Mouse (Mus musculus): ENCODE measurements around the gene Vnn3.

The Vnn3 gene

DNA sequence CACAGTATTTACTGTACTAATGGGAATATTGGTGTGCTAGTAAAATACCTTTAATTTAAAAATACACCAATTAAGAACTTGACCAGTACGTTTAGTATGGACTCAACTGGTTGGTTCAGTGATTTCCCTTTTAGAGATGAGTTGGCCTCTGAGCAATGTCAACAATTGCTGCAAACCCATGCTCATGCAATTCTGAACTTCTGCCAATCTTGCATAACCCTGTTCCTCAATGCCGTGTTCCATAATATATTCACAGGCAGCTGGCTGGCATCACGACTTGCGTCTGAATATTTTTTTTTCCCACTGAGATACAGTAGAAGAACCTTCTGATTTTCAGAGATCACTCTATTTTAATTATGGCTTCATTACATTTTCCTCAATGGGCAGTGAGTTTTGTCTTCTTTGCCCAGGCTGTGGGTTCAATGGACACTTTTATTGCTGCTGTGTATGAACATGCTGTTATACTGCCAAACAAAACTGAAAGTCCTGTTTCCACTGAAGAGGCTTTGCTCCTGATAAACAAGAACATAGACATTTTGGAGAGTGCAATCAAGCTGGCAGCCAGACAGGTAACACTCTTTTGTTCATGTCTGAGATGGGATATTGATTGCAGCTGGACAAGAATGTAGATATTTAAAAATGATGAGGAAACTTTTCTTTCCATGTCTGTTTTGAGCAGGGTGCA lies at the start of gene Vnn3:
Vnn3 (plus strand) TSS at position 235 of the 685 bp plus-strand sequence.
- no peak for DNase-seq

DNA sequence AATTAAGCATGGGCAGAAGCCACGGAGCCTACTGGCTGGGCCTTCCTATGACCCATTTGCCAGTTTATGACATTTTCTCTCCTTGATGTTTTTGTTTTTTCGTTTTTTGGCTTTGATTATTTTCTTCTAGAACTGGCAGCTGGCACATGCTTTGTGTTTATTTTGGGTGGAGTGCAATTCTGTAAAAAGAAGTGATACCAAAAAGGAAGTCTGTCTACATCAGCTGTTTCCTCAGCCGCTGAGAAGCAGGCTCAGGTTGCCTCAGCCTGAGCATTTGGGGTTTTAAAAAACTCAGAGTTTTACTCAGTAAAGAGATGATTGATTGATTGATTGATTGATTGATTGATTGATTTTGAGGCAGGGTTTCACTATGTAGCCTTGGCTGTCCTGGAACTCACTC lies 48.4 kb upstream of the Vnn3 start:
- DNase-seq: no peak

DNA sequence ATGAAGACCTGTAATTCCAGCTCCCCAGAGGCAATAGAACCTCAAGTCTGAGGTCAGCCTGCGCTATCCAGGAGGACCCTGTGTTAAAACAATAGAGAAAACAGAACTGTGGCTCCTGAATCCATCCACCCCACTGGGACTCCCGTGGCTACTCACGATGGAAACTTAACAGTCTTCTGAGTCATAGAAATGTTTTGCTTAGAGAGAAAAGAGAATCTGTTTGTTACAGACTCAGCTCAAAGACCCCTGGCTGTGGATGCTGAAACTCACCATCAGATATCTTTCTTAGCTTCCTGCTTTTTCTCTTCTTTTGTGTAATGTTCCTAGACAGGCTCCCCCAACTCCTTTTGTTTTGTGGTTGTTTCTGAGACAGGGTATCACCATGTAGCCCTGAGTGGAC lies 46.6 kb upstream of the Vnn3 start:
- DNase-seq: no peak

DNA sequence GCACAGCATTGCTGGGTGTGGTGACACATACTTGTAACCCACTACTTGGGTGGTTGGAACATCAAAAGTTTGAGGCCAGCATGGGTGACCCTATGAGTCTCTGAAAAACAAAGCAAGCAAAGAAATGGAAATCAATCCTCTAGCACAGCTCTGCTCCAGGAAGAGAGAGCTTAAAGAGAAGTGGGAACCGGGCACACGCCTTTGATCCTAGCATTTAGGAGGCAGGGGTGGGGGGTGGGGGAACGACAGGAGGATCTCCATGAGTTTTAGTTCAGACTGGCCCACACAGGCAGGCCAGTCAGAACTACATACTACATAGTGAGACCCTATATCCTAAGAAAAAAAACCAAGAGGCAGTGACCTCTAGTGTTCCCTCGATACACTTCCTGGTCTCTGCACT lies 45.1 kb upstream of the Vnn3 start:
- DNase-seq: no peak

DNA sequence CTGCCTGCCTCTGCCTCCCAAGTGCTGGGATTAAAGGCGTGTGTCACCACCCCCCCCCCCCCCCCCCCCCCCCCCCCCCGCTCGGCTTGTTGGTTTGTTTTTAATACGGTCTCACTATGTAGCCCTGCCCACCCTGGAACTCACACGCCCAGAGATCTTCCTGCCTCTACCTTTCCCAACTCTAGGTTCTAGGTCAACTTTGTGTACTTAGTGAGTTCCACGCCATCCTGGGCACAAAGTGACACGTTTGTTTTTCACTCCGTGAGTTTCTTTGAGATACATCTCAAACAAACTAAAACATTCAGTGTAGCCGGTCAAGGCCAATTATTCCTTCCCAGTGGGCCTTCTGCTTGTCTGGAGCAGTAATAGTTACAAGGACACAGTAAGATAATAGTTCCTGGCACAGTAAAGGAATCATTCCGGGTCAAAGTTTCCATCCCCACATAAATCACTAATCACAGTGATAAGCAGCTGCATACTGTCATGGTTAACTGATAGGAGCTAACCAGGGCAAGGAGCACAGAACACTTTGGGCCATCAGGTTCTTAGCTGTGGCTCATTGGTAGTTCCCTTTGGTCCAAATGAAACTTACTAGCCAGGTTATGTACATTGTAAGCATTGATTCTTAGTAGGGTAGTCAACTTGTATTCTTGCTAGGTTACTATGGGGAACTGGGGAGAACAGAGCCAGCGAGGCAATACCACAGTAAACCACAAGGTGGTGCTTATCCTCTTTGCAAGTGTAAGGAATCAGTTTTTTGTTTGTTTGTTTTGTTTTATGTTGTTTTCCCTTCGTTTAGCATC lies 39.4 kb upstream of the Vnn3 start:
- peak; percentile 89 for DNase-seq

DNA sequence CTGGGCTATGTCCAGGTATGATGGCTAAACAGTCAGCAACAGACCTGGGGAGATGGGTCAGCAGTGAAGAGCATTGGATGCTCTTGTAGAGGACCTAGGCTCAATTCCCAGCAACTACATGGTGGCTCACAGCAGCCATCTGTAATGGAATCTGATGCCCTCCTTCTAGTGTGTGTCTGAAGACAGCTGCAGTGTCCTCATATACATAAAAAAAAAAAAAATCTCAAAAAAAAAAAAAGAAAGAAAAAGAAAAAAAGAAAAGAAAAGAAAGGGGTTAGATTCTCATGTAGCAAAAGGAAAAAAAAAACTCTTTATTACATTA lies 38.9 kb upstream of the Vnn3 start:
- no peak for DNase-seq

DNA sequence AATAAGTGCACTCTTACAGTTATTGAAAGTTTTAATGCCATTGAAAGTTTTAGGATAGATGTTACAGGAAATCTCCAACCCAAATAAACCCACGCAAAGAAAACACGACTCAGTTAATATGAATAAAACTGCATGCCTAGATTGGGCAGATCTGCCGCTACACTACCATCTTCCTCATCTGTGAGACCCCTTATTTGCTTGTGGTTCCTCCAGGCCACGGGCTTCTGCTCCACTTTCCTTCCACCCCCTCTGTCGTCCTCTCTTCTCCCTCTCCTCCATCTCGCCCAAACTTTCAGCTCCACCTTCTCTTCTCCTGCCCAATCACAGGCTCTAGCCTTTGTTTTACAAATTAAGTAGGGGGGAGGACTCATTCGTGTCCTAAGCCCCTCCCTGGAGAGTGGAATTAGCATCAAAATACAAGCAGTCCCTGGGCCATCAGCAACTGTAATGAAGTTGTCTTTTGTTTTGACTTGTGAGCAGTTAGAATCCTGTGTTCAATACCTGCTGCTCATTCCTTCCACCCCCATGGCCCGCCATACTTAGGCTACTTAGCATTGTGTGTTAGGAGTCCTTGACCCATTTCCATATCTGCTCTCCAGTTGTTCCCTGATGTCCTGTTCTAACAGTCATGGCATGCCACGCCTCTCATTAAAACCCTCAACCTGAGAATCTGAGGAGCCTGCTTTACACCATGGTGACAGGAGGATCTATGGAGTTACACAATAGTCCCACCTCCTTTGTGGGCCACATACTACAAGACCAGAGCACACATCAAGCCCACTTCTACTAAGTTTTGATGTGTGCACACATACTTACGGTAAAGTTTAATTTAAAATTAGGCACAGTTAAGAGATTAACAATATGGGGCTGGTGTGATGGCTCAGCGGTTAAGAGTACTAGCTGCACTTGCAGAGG lies 38.2 kb upstream of the Vnn3 start:
- no peak for DNase-seq

DNA sequence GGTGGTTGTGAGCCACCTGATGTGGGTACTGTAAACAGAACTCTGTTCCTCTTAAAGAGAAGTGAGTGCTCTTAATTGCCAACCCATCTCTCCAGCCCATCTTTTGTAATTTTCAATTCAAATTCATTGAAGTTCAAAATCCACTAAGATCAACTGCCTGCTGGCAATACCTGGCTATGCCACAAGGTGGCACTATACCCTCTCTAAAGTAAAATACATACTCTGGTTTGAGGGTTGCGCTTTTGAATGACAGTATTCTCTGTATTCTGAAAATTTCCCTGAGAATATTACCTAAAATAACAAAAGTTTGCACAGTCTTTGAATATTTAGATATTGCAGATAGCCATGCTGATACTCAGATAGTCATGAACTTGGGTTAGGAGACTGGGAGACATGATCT lies 36.1 kb upstream of the Vnn3 start:
- peak; percentile 95 for DNase-seq

DNA sequence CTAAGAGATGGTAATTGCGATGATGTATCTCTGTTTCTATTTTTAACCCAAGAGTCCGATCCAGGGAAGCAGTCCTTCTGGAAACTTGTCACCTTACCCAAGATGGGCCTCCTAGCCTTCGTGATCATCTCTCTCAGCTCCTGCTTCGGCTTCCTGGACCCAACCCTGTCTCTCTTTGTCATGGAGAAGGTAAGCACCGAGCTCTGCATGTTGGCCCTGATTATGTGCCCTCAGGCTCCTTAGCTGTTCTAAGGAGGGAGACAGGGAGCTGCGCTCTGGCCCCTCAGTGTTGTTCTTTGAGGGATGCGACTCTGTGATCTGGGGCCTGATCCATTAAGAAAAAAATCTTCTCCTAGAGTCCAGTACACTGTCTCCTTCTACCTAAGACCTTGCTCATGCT lies 35.0 kb upstream of the Vnn3 start:
- DNase-seq: no peak

DNA sequence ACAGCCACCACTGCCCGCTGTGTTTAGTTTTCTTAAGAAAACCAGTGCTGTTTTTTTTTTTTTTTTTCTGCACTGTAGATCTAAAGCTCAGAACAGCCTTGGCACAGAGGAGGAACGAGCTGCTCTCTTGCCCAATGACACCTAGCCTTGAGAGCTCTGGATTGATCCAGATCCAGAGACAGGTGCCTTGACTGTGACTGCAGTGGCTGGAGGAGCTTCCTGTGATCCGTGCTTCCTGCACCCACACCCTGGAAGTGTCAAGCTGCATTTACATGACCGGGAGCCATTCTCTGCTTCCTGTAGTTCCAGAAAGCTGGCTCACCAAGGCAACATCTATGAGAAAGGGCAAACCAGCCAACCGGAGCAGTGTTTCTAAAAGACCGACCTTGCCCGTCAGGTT lies 24.7 kb upstream of the Vnn3 start:
- DNase-seq: no peak

DNA sequence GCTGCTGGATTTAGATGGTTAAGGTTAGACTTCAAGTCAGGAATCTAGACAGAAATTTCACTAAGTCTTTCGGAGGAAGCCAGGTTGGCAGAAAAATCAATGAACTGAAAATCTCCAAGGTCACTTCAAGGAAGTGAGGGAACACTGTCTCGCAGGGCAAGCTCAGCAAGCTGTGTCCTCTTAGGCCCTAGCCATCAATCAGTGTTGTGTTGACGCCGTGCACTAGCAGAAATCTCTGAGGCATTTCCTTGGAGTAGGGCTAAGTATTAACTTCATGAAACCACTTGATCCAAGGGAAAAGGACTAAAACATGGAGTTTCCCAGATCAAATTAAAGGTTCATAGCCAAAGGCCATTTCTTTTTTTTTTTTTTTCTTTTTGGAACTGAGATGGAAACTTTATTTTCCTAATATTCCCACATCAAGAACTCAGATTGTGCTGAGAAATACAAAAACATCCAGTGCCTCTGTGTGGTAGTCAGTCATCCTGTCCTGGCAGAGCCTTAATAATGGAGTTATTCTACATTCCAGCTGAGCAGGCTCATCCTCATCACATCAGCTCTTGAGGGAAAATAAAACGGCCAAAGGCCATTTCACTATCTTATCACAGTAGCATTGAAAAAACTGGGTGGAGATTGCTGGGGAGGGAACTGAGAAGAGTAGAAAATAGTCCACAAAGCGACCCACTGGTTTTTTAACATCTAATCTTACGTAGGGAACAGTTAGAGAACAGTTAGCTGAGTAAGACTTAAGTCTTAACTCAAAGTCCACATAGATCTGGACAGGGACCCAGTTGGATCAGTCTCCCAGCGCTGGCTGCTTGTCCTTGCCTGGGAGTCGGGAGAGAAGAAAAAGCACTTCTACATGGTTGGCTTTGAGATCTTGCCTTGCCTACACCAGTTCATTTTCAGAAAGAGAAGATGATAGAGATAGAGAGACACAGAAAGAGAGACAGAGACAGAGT lies 15.0 kb upstream of the Vnn3 start:
- DNase-seq: no peak

DNA sequence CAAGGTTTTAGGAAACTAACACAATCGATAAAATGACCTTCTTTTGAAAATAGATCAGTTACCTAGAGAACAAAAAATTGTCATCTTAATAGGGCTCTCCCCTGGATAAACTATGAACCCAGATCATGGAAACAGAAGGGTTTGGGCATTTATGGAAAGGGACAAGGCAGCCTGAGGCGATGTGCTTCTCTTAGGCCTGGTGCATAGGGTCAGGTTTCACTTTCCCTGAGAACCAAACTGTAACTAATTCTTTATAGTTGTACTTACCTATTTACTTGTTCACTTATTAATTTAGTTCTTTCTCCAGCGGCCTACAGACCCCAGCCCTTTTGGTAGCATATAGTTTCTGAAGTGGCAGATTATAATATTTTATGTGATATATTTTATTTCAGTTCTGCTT lies 14.1 kb upstream of the Vnn3 start:
- no peak for DNase-seq

DNA sequence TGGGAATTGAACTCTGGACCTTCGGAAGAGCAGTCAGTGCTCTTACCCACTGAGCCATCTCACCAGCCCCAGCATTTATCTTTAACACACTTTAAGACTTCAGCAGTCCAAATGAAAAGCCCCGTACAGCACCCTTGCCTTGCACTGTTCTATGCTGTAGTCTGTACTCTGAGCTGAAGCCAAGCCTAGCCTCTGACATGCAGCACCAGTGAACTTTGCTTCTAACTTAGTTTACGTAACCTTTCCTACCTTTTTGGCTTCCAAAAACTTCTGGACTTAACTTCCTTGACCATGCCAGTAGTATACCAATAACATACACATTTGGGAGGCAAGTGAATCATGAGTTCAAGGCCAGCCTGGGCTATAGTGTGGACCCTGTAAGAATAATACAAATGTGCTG lies 12.4 kb upstream of the Vnn3 start:
- DNase-seq: no peak

DNA sequence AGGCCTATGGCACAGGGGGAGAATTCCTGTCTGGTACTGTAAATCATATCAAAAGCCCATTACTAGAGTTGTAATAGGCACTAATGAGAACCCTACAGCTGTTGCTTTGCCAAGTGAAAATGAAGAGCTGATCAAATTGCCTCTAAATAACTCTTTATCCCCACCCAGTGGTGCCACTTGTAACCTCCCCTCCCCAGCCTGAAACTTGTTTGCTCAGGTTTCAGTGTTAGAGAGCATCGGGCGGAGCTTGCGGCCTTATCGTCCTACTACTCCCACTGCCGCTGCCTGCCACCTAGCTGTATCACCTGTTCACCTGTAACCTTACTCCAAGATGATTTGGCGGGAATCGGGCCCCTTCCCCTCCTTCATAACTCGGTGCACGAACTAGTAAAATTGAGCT lies 11.9 kb upstream of the Vnn3 start:
- no peak for DNase-seq

DNA sequence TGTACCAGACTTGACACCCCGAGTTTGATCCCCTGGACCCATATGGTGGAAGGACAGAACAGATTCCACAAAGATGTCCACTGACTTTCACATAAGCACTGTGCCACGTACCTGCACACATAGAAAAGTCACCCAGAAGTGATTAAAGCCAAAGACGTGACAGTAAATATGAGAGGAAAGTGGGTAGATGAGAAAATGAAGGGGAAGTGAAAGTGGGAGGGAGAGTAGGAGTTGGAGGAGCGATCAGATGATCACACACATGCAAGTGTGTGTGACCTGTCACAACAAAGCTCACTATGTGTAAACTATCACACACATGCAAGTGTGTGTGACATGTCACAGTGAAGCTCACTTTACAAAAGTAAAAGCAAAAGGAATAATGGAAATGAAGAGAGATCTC lies 10.8 kb upstream of the Vnn3 start:
- DNase-seq: no peak

DNA sequence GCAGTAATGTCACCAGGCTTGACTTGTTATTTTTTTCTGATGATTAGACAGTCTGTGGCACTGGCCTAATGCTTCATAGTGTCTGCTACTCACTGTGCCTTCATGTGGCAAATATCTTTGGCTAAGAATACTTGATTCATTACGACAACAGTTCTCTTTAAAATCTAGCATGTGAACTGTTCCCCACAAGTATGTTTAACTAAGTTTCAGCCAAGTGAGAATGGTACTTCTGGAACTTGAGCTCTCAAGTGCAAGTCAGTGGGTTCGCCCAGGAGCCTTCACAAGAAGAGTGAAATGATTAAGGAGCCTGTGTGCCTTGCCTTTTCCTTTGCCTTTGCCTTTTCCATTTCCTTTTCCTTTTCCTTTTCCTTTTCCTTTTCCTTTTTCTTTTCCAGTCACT lies 834 bp downstream of the Vnn3 start:
- DNase-seq: no peak

DNA sequence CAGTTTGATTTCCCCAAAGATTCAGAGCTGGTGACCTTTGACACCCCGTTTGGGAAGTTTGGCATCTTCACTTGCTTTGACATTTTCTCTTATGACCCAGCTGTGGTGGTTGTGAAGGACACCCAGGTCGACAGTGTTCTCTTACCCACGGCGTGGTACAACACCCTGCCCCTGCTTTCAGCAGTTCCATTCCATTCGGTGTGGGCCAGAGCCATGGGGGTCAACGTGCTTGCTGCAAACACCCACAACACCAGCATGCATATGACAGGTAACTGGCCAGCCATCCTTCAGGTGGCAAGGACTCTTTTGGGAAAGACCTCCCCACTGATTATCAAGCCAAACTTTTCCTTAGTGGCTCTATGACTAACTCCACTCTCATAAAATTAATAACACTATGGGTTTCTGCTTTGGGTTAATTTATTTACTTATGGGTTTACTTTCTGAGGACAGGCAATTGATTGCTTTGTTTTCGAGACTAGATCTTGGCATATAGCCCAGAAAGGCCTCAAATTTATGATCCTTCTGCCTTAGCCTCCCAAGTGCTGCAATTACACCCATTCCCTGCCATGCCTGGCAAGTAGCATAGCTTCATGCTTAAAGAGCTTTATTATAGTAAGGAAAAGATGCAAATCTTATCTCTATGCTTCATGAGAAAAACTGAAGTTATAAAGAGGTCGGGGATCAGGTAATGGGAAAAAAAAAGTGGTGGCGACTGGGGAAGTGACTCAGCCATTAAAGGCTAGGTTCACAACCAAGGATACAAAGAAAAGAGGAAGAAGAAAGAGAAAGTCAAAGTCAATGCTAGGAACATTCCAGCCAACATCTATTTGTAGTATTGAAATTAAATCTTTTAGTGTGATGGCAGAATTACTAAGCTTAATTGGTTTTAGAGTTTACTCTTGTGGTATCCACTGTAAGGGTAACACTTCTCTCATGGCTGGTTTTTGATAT lies 13.4 kb downstream of the Vnn3 start:
- DNase-seq: no peak

DNA sequence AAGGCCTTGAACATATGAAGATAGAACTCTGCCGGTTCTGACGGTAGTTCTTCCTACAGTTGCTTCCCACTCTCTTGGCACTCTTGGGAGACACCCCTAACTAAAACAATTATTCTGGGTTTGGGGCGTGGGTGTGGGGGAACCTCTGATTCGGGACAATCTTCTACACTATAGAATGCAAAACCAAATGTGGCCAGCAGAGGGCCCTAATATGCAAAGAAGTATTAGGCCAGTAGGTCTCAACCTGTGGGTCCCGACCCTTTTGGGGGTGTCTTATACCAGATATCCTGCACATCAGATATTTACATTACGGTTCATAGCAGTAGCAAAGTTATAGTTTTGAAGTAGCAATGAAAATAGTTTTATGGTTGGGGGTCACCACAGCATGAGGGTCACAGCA lies 29.4 kb downstream of the Vnn3 start:
- DNase-seq: peak; percentile 13

DNA sequence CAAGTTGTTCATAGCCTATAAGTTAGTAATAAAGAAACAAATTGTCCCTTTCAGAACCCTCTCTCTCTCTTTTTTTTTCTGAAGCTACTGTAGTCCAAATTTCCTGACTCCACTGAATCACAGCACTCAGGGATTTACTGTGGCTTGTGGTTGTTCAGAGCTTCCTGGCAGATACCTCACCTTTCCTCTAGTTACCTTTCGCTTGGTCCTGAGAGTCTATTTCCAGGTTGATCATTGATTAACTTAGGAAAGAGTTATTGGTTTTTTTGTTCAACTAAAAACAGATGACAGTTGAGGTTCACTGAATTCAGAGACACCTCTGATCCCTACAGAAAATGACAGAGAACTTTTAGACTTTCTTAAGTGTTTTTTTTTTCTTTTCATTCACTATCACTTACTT lies 33.6 kb downstream of the Vnn3 start:
- DNase-seq: no peak

DNA sequence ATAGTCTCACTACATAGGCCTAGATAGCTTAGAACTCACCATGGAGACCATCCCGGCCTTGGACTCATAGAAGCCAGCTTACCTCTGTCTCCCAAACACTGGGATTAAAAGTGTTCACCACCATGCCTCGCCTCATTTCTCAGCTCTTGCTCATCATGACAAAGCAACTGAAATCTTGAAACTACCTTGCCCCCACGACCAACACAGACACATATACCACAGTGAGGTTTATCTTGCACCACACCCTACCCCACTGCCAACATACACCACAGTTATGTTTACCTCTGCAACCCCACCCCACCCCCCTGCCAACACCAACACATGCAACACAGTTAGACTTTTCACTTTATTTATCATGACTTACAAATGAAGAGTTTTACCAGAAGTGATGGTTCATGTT lies 34.8 kb downstream of the Vnn3 start:
- DNase-seq: no peak

DNA sequence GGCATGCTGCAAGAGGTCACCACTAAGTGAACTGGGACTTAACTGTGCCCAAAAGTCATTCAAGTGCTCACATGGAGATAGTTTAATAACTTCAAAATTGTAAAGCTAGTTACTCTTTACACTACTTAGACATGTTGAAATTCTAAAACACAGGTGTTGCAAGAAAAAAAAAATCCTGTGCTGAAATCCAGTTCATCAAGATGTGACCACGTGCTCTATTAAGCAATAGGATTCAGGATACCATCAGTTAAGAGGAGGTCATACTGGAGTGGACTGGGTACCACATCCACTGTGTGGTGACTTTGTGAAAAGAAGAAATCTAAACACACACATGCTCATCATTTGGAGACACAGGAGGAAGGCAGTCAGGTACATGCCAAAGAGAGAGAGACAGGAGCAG lies 41.7 kb downstream of the Vnn3 start:
- DNase-seq: no peak
